Mouse (Mus musculus): ENCODE data around the gene Camta1.

The Camta1 gene

DNA sequence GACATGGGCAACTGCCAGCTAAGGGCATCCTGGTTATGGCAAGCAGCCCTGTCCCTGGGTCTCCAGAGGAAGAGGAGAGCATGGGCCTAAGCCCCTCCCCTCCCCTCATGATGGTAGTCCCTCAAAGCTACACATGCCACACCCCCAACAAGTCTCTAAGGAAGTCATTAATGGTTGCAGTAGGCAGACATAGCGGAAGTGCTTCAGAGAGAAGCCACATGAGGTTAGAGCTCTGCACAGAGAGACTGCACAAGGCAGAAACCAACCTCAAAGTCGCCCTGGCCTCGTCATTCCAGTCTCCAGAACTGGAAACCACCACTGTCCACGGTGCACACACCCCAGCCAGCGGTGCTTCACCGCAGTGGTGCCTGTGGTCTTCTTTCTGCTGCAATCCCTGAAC is 709.7 kb downstream of the Camta1 start:
- no peak for DNase-seq (ENCODE audit: low spot score)

DNA sequence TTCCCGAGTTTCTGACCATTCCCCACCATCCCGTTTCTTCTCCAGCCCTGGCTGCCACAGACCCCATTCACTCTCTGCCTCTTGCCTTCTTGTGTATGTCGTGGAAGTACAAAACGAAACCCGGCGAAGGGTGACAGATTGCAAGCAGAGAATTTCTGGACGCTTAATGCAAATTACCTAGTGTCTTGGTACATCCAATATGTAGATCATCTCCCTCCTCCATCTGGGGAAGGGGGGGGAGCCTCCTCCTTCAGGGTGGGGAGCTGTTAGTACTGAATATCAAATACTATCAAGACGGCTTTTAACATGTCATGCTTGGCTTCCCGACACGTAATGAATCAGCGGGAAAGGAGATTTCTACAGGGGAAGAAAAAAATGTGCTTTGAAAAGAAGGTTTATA is 710.8 kb downstream of the Camta1 start:
- no peak for DNase-seq (ENCODE audit: low spot score)

DNA sequence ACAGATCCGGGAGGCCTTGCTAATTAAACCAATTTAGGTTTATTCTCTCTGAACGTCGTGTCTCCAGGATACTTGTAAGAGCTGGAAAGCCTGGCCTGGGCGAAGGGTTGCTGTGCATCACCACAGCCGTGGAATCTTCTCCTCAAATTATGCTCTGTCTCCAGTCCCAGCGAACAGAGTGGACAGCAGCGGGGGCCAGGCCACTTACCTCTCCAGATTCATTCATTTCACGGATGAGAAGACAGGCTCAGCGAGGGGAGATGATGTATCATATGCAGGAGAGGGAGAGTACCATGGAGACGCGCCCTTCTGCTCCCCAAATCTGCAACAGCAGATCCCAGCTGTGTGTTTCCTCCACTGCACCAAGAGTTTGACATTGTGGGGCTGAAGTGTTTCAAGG is 711.6 kb downstream of the Camta1 start:
- DNase-seq (ENCODE audit: low spot score): no peak

DNA sequence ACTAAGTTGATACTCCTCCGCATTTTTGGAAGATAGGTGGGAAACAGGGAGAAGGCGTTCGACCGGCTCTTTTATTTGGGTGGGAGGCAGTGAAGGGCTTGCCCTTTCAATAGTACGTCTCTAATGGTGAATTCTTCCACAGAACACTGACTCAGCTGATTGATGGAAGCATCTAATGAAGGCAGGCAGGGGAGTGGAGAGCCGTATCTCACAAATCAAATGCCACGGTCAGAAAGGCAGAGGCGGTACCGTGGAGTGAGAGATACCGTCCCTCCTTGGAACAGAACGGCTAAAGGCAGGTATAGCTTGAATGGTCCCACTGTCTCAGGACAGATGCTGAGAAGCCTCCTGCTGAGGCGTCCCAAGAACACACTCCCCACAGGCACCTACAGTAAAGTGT is 714.1 kb downstream of the Camta1 start:
- DNase-seq (ENCODE audit: low spot score): no peak

DNA sequence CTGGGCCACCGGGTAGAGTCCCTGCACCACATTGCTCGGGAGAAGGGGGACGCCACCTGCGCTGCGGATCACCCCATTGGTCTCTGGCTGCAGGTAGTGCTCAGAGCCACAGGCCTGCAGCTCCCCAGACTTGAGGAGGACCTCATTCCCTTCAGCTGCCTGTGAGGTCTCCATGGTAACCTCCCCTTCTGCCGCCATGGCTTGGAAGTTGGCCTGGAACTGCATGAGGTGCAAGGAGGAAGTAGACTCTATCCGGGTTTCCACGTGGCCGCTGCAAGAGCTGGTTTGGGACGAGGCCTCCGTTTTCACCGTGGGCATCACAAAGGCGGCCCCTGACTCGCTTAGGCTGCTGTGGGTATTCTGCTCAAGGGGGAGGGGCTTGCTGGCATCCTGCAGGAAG is 717.6 kb downstream of the Camta1 start:
- no peak for DNase-seq (ENCODE audit: low spot score)

DNA sequence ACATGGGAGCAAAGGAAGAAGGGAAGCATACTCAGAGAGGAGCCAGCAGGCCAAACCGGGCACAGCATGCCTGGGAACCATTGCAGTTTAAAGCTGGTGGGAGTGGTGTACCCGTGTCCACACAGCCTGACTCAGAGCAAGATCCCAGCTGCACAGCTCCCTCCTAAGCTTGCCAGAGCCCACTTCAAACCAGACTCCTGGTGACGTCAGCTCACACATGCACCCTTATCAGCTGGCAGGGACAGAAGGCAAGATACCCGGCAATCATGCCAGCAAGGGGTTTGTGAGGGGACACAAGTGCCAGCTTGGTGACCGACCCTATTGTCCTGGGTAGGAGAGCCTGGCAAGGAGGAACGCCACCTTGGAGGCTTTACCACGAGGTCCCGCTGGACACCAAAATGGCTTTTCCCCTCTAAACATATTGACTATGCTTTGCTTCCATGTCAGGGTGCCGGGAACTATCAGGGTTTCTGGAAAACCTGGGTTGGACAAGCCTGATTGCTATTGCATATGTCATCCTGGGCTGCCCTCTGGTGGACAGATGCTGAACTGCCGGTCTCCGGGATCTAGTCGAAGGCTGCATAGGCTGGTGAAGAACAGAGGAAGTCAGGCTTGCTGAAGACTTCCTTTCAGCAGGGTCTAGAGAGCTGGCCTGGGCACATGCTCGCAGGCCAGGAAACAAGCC is 720.3 kb downstream of the Camta1 start:
- peak; percentile 95 for DNase-seq (ENCODE audit: low spot score)

DNA sequence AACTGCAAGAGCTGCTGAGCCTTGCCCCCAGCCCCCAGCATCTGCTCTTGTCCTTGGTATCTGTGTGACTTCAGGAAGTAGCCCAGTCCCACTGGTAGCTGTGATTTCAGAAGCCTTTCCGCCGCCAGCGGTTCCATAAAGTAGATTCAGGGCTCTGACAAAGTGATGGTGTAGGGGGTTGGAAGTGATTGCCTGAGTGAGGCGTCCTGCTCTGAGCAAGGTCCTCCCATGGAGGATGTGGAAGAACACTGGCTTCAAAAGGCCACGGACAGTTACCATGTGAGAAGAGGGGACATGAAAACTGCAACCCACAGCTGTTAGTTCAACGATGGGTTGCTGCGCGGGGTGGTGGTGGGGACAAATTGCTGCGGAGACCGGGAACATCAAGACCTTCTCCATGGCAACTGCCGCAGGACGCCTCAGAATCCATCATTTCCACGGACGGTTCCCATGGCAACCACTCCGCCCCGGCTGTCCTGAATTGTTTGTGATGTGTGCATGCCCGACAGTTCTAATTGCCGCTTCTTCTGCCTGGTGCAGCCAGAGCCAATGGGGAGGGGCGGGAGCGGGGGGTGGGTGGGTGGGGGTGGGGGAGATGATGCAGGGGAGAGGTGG is 721.2 kb downstream of the Camta1 start:
- peak; percentile 86 for DNase-seq (ENCODE audit: low spot score)

DNA sequence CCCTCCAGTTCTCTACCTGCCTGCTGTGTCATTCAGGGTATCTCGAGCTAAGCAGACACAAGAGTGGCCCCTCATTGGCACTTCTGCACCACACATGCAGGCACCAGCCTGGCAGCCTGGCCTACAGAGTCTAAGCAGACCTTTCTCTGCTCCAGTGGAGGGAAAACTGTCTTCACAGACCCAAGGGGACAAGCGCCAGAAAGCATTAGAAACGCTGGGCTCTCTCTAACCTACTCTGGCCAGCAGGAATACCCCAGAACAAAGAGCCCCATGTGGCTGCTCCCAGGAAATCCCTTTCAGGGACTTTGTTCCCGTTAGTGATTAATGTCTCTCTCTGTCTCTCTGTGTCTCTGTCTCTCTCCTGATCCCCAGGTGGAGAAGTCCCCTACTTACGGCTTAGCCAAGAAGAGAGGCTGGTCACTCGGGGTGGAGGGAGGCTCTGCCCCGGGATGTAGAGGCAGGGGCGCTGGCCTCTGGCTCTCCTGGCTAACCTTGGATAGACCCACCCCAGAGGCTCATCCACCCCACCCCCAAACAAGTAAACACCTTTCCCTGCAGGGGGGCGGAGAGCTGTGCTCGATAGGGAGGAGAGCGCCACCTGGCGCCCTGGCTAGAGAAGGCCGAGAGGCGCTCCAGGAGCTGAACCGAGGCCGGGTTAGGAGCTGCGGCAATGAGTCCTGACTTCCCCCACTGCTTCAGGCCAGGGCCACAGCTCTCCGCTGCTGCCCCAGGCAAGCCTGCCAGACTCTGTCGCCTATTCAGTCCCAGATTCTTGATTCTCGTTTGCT is 722.4 kb downstream of the Camta1 start:
- DNase-seq (ENCODE audit: low spot score): peak; percentile 85

DNA sequence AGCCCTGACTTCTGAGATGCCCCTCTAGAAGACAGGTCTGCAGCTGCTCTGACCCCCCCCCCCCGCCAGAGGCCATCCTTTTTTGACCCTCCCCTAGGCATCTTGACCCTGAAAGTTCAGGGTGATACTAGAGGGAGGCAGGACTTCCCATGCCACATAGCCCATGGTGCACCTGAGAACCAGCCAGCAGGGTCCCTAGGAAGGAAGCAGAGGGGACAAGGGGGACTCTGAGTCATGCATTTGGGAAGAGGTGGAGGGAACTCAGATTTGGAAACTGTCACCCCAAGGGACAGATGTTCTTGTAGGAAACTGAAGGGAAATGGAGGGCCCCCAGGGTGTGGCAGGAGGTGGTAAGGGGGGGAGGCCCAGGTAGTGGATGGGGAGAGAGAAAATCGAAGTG is 723.1 kb downstream of the Camta1 start:
- no peak for DNase-seq (ENCODE audit: low spot score)

DNA sequence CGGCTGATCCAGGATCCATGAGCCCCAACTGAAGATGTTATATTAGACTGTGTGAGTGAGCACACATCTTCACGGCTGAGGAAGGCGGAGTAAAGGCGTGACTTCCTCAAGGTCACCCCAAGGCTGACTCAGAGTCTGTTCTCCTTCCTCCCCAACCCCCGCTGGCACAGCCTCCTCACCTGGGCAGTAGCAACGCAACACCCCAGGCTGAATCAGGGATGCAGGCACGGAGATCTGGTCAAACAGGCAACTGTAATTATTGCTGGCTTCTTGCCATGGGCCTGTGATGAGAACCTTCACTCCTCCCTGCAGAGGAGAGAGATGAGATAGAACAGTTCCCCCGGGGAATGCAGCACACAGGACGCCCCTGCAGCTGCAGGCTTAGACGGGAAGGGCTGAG is 723.5 kb downstream of the Camta1 start:
- DNase-seq (ENCODE audit: low spot score): no peak

DNA sequence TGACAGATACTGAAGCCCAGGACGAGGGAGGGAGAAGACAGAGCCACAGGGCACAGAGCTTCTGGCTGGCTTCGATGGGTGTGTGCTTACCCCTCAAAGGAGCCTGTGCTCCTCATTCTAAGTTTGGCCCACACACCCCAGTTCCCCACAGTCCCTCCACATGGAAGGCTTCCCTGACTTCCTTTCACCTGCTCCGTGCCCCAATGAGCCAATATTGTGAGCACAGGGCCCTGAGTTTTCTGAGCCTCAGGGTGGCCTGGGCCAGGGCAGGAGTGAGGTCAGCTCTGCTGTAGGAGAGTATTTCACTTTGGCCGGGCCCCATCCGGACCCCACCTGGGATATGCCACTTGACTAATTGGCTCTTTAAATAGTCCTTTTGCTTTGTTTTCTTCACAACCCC is 724.0 kb downstream of the Camta1 start:
- DNase-seq (ENCODE audit: low spot score): no peak

DNA sequence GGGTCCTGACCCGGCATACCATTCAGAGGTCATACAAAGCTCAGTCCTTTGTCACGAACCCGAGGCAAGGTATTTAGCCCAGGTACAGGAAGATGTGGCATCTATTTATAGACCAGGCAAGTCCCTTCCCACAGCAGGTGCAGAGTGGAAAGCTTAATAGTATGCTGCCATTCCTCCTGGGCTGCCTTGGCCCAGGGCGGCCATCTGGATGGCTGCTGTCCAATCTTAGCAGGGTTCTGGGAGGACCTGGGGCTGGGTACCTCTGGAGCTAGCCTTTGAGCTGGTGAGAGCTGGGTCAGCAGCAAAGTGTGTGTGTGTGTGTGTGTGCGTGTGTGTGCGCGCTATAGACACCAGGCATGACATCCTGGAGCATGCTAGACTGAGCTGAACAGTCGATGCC is 726.2 kb downstream of the Camta1 start:
- no peak for DNase-seq (ENCODE audit: low spot score)

DNA sequence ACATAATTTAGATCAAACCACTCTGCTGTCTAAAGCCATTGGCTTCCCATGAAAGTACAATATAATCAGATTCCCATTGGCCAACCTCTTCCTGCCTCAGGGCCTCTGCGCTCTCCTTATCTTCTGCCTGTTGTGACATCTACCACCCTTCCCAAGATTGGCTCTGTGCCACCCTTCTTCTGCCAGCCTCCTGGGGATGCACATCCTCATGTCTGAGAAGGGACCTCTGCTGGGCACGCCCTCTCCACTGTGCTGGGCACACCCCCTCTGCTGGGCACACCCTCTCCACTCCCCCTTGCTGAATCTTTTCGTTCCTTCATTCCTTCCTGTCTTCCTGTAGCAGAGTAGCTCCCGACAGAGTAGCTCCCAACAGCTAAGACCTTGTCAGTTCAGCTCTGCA is 727.9 kb downstream of the Camta1 start:
- DNase-seq (ENCODE audit: low spot score): no peak

DNA sequence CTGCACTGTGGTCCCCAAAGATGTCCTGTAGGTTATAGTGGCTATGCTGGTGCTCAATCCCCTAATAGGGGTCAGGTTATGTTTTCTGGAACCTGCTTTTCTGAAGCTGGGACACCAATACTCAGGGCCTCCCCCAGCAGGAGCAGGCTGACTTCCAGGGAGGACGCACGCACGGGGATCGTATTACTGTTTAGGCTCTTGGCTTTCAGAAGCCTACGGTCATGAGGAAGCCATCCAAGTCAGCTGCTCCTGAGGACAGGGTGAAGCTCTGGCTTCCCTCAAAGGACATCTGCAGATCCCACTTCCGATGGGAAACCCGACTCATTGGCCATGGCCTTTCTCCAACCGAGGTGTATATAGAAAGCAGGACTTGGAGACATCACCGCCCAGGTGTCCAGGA is 729.2 kb downstream of the Camta1 start:
- DNase-seq (ENCODE audit: low spot score): no peak

DNA sequence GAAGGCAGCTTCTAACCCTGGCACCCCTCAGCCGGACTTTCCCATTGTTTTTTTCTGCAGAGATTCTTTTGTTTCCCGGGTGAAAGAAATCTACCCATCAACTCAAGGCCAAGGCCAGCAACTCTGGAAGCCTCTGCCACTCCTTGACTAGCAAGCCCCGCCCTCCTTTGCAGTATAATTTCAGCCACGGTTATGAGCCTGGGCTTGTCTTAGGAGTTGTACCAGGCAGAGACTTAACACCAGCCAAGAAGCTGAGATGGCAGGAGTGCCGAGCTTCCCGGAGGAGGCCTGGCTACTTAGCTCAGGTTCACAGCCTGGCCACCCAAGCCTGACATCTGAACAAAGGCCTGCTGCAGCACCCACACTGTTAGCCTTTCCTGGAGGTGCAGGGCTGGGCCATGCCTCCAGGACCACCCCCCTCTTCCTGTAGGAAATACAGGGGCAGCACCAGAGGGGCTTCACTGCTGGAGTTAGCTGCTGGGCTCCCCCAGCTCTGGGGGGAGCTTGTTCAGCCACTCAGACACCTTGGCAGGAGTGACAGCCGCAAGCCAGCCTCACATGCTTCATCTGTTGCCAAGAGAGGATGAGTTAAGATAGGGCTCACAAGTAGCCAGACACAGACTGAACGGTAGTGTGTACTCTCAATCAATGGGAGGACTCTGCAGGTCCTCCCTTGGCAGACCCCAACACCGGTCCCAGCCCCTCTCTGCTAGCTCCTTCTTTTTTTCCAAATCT is 730.8 kb downstream of the Camta1 start:
- DNase-seq (ENCODE audit: low spot score): no peak

DNA sequence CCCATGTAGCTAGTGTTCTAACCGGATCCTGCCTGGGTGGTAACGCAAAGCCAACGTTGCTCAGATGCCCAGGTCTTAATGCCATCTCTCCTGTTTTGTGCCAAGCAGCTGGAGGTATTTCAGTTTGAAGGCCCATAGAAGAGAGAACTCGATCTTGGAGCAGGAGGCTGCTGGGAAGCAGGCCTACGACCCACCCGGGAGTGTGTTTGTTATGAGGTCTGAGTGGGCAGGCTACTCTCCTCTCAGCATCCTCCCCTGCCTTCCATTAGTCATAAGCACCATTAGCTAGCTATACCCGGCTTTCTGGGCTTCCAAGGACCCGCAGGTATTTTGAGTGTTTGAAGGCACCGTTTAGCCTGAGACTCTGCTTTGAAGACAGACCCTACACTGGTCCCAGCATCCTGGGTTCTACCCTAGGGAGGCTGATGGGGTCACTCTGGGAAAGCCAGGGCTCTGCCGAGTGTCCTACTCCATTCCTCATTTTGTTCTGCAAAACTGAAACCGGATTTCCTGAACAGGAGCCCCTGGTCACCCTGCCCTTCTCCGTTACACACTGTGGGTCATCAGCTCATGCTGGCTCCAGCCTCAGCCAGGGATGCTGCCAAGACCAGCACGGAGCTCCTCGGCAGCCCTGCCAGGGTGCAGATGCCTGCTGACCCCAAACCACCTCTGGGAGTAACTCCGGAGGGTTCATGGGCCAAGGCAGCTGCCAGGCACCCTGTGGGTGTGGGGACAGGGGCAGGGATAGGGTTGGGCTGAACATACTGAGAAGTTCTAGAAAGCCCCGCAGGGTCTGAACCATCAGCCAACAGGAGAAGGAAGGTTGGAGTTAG is 731.7 kb downstream of the Camta1 start:
- no peak for DNase-seq (ENCODE audit: low spot score)

DNA sequence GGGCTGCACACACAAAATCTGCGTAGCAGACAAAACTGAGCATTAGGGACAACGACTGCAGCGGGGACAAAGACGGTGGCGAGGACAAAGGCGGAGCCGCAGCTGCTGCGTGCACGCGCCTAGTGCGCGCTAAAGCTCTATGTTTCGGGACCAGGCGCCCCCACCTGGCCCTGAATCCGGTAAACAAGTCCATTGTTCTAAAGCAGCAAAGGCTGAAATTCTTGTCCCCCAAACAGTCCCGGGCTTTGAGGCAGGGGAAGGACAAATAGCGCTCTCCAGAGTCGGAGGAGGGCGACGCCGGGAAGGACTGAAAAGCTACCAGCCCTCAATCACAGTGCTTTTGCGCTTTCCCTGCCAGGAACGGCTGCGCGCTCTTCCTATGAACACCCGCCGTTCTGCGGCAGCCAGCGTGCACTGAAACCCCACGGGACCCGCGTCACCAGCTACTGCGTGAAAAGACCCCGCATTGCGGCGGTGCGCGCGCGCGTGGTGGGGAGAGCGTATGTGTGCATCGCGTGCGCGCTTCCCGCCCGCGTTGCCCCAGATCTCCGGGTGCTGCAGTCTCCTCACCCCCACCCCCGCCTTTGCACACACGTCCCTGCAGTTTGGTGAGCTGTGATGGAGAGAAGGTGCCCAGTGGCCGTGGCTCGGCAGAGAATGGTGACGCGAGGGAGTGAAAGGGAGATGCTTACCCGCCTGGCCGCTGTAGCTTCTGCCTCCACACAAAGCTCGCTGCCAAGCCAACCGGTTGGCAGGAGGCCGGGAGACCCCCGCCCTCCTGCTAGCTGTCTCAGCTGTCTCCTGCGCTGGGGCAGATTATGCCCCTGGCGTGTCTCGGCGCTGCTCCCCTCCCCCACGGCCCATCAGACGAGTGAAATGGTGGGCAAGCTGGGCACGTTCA is 732.8 kb downstream of the Camta1 start:
- DNase-seq (ENCODE audit: low spot score): peak; percentile 80

DNA sequence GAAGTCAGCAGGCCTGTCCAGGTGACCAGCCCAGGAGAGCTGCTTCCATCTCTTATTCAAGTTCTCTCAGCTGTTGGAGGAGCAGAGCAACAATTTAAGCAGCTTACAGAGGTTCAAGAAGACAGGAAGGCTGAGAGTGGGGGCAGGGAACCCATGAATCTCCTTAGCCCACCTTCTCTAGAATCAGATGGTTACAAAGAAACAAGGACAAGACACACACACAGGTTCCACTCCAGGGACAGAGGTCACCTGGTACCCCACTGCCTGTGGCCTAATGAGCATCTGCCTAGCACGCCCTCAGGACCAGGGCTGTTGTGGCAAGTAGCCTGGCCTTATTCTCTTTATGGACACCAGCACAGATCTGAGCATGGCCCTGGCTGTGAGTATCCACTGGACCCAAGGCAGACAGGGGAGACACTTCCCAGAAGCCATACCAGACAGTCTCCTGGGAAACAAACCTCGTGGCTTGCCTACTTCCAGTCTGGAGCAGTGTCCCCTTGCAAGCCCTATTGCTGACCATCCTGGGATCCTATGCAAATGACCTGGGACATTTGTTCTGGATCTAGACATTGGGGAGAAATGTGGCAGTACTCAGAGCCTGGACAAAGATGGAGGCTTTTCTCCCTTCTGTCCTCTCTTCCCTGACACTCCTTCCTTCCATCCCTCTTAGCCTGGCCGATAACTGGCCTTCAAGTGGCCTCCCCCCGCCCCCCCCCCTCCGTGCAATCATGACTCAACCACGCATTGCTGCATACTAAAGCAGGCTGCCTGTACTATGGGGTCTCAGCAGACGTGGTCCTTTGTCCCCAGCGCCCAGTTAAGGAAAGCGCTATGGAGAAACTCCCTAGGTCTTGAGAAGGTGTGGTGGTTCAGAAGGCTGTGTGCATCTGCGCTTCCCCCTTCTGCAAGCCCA is 733.8 kb downstream of the Camta1 start:
- no peak for DNase-seq (ENCODE audit: low spot score)

DNA sequence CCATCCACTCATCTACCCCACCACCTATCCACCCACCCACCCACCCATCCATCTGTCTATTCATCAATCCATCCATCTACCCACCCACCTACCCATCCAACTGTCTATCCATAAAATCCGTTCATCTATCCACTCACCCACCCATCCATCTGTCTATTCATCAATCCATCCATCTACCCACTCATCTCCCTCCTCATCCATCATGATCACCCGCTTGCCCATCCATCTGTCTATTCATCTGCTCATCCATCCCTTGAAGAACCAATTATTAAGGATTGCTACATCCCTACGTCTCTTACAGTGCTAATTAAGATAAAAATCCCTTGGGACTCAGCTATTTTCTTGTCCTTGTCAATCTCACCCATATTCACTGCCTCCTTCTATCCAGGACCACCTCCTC is 742.8 kb downstream of the Camta1 start:
- no peak for DNase-seq (ENCODE audit: low spot score)

DNA sequence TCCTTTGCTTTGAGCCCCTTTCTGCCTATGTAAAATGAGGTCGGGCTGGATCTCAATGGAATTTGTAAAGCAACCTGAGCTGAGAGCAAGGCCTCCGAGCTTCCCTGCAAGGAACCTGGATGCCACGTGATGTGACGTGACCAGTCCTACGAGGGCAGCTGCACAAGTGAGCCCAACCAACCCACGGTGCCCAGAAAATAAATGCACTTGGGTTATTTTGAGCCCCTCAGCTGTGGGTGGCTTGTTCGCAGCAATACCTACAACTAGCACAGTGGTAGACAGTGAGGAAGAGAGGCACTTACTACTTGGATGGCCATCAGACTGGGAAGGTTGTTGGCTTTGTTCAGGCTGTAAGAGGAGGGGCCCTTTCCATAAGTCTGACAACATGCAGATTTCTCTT is 747.1 kb downstream of the Camta1 start:
- no peak for DNase-seq (ENCODE audit: low spot score)

All from left cerebral cortex, adult 11 months (tissue).